Mouse (Mus musculus): ENCODE results near the gene Gnao1.

The Gnao1 gene

DNA sequence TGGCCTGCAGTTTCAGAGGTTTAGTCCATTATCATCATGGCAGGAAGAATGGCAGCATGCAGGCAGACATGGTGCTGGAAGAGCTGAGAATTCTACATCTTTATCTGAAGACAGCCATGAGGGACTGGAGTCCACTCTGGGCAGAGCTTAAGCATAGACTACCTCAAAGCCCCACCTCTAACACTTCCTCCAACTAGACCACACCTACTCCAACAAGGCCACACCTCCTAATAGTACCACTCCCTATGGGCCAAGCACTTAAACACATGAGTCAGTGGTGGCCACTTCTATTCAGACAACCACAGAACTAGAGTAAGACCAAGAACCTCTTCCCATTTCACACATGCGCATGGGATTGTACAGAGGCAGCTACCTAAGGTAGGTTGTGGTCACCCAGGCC, 136.6 kb downstream of the Gnao1 start:
- no peak for DNase-seq (ENCODE audit: low spot score)

DNA sequence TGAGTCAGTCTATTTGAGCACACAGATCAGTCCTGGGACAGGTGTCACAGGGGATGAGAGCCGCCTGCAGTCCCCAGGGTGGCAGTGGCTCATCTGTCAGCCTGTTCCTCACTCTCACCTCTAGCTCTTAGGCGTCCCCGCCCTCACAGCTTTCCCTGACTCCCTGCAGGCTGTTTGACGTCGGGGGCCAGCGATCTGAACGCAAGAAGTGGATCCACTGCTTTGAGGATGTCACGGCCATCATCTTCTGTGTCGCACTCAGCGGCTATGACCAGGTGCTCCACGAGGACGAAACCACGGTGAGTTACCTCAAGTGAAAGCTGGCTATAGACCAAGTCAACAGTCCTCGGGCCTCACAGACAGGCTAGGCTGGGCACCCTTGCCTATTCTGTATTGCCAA, 140.4 kb downstream of the Gnao1 start:
- no peak for DNase-seq (ENCODE audit: low spot score)

DNA sequence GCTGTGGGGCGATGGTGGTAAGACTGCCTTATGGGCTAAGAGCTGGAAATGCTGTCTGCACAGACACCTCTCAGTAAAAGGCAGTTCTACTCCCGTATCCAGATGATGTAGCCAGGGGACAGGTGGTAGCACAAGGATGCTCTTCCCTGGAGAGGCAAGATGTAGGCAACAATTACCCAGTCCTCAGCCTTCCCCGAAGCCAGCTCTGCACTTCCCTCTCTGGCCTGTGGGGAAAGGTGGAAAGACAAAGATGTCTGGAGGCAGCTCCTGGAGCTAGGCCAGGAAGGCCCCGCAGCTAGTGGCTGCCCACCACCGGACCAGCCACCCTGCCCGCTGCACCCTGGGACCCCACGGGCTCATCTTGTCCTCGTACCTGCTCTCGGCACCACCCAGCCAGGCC, 142.7 kb downstream of the Gnao1 start:
- DNase-seq (ENCODE audit: low spot score) = no peak

DNA sequence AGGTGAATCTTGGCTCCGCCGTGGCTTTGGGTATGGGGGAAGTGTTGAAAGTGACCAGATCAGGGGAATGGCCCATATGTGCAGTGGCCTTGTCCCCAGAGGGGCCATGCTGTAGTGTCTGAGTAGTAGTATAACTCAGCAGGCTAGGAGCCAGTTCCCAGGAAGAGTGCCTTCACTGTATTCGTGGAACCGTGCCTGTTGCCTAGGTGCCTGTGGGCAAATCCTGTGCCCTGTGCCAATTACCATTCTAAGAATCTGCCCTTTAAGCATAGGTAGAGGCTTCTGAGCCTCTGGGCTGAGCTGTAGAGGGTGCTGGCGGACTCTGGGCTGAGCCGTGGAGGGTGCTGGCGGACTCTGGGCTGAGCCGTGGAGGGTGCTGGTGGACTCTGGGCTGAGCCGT, 148.6 kb downstream of the Gnao1 start:
- no peak for DNase-seq (ENCODE audit: low spot score)

DNA sequence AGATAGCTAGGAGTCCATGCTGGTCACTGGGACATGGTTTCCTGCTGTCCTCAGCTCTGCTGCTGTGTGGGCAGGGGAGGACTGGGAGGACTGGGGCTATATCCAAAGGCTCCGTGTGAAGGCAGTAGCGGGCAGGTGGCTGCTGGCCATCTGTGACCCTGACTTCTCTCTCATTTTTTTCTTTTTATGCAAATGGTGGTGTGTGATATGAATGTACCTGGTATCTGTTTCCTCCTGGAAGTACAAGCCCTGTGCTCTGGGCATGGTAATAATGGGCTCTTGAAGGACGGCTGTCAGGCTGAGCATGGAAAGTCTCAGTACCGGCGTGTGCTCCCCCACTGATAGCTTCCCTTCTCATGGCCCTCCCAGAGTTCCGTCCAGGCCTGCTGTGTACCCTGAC, 151.1 kb downstream of the Gnao1 start:
- DNase-seq (ENCODE audit: low spot score) = no peak

DNA sequence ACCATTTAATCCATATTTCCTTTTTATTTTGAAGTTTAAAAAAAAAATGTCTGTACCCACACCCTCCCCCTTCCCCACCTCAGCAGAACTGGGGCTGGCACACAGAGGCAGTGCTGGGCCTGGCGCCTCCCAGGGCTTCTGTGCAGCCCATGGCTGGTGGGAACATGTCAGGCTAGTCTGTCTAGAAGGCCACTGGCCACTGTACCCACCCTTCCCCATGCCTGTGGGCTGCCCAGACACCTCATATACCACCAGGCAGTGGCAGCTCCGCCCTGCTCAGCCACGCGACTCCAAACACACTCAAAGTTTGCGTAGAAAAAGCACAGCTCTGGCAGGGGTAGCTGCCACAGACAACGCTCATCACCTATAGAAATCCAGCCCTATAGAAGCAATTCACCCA, 158.5 kb downstream of the Gnao1 start:
- no peak for DNase-seq (ENCODE audit: low spot score)

DNA sequence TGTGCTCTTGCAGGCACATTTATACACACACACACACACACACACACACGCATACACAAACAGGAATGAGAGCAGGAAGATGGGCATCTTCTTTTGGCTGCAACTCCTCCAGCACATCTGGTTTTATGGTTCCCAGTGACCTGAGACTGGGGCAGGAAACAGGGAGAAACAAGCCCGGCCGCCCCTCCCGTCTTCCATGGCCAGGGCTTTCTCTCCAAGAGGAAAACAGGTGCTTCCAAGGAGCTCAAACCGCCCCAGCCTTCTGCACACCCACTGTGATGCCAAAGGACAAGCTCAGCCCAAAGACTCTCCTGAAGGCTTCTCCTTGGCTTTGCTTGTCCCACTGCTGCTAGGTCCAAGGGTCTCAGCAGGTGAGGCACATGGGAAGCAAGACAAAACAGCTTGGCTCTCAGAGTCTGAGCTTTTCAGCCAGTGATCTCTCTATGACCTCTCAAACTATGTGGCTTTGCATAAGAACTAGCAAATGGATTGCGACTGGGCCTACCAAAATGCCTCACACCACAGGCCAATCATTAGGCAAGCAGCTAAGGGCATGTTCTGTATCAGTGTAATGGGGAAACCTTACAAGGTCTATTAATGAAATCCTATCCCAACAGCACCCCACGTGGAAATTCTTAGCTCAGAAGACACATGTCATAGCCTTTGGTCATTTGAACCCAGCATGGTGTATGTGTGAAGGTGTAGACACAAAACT, 160.0 kb downstream of the Gnao1 start:
- DNase-seq (ENCODE audit: low spot score) = no peak

DNA sequence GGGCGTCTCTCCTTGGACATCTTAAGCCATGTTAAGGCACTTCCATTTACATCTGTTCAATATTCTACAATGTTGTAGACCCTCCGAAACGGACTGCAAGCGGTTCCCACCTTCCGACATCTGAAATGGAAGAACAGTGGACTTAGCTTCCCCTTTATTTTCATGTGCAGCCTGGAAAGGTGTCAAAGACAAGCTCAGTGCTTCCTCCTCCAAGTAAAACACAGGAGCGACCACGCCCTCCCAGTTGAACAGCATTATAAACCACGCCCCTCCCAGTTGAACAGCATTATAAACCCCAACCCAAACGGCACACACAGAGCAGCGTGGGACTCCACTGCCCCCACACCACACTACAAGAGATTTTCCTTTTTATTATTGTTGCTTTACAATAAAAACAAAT, 161.7 kb downstream of the Gnao1 start:
- DNase-seq (ENCODE audit: low spot score) = no peak

DNA sequence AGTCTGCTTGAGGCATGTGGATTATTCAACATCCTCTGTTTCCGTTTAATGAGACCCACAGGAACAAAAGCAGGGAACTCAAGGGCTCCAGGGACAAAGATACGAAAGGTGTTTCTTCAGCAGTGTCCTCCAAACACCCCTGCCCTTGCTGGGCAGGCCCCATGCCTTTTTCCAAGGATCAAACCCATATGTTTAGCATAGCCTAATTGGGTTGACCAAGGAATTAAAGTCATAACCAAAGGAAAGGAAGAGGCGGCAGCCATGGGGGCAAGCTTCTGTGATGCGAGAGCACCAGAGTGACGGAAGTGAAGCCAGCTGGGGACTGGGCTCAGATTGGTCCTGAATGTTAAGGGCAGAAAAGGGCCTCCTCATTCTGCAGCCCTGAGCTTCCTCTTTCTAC, 162.4 kb downstream of the Gnao1 start:
- DNase-seq (ENCODE audit: low spot score) = no peak

DNA sequence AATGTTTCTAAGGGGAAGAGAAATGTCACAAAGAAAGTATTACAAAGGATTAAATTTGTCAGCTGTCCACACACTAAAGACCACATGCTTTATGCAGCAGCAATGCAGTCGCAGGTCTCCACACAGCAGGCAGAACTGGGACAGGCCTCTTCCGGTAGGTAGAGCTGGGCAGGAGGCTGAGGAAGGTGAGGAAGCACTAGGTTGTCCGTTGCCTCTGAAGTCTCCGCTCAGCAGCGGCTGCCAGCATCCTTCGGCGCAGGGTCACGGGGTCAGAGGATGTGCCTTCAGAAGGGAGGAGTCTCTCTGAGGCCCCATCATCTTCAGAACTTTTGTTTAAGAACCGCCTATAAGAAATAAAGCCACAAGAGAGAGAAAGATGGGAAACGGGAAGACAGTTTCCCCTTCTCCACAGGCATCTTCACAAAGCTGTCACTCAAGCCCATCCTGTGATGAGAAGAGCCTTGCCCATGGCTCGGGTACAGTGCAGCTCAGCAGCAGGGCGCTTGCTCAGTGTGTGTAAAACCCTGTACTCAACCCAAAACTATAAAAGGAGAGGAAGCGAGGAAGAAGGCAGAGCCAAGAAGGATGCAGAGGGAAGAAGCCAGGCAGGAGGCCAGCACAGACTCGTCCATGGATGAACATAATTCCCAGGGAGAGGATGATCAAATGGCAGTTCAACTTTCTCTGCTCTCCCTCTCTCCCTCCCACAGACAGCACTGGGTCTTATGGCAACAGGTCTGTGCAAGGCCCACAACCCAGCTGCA, 163.4 kb downstream of the Gnao1 start:
- no peak for DNase-seq (ENCODE audit: low spot score)

DNA sequence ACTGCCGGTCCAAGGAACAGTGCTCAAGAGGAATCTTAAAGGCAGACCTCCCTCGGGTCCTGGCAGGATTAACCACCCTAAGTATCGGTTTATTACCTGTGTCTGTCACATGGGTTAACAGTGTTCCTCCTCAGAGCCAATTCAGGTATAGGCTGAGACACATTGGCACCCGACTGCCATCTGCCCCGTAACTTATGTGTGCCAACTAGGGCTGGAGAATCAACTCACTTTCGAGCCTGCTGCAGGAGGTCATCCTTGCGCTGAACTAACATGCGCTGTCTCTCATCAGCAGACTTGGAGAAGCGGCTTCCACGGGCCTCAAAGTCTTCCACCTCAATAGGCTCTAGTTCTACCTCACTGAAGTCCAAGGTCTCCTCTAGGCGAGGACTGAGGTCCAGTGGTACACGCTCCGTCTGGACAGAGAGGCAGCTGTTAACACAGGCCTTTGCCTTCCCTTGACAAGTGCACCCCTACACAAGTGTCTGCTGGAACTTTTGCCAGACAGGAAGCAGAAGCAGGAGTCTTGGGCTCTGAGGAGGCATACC, 164.1 kb downstream of the Gnao1 start:
- no peak for DNase-seq (ENCODE audit: low spot score)

DNA sequence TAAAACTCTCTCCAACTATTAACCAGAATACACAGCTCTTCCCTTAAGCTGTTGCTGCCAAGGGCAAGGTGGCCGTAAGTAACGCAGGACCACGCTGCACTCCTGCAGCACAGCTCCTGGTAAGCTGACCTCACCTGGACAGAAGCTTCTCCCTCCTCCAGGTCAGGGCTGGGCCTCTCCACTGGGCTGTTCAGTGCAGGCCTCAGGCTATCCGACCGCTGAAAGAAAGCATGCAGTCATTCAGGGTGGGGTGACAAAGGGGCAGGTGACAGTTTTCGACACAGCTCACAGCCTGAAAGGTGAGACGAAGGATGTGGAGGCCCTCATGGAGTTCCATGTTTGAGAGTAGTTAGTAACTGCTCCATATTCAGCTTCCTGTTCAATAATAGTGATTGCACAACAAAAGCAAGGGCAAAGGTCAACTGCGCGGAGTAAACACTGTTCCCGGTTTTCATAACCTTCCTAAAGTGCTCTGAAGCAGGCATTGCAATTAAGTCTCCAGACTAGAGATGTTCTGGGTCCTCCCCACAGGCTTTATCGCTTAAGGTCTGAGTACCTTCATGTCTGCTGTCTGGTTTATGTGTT, 164.9 kb downstream of the Gnao1 start:
- no peak for DNase-seq (ENCODE audit: low spot score)

DNA sequence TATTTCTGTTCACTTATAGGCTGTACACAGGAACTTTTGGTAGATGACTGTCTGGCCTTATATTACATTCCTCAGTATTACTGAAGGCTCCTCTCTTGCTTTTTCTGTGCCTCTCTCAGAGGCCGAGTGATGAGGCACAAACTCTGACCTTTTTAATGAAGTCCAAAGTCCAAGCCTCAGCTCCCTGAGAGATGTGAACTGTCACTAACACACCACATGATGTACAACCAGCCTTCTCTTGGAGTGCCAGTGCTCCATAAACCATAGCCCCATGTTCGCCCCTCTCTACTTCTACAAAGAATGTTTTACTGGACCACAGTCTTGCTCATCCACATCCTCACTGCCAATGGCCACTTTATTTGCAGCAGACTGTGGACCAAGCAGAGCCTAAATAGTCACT, 165.6 kb downstream of the Gnao1 start:
- DNase-seq (ENCODE audit: low spot score) = no peak

DNA sequence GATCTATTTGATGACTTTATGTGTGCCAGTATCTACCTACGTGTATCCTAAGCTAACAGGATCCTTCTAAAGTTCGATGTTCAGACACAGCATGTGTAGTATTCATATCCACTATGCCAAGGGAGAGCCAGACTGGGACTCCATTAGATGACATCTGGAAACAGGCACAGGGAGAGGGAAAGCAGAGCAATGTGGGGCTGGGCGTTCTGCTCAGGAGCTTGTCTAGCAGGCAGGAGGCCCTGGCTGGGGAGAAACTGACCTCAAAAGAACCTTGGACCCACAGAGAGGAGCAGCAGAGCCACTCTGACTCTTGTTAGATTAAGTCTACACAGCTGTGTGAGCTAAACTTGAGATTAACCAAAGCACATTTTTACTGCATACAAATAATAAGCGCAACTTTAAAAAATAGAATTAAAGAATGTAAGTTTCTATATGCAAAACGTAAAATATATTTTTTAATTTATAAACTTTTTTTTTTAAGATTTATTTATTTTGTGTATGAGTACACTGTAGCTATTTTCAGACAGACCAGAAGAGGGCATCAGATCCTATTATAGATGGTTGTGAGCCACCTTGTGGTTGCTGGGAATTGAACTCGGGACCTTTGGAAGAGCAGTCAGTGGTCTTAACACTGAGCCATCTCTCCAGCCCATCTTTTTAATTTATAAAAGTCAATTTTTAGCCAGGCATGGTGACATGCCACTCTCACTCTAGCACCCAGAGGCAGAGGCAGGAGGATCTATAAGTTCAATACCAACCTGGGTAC, 166.9 kb downstream of the Gnao1 start:
- no peak for DNase-seq (ENCODE audit: low spot score)

DNA sequence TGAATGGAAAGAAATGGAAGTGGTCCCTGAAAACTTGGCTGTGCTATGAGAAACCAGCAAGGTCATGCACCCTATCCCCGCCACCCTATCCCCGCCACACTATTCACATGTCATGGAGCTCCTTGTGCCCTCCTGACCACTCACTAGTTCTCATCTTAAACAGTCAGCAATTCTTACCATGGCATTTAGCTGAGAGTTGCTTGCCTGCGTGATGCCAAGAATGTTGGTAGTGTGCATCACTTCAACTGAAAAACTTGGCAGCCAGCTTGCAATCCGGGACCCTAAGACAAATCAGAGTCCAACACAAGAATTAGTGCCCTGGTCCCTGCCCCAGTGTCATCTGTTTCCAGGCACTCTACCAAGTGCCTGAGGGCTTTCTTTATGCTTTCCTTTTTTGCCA, 170.4 kb downstream of the Gnao1 start:
- DNase-seq (ENCODE audit: low spot score) = no peak

DNA sequence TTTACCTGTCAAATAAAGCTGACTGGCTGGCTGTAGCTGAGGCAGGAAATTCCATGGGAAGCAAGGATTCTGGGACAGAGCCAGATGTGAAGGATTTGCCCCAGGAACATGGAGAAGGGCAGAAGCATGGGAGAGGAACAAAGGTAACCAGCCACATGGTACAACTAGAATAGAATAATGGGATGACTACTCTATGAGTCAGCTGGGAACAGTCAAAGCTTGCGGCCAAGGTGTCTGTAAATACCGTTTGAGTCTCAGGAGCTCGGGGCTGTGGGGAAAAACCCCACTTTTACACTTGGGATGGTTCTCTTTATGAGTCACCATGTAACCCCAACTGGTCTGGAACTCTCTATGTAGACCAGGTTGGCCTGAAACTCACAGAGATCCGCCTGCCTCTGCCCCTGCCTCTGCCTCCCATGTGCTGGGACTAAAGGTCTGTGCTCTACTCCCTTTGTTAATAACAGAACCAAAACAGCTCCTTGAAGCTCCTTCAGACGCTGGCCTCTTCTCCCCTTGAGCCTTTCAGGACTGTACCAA, 172.0 kb downstream of the Gnao1 start:
- no peak for DNase-seq (ENCODE audit: low spot score)

DNA sequence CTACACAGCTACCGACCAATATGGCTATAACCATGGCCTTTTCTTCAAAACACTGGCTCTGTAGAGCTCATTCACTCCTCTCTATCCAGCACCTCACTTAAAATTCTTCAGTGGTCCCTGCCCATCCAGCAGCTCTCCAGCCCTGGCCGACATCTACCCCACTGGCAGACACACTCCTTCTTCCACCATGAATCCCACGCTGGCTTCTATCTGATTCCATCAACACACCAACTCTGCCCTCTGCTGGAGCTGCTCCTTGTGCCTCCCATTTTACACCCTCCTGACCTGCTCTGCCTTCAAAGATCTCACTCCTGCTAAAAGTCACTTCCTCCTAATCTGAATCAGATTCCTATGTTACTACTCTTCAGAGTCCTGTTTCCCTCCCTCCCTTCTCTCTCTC, 174.1 kb downstream of the Gnao1 start:
- DNase-seq (ENCODE audit: low spot score) = no peak

DNA sequence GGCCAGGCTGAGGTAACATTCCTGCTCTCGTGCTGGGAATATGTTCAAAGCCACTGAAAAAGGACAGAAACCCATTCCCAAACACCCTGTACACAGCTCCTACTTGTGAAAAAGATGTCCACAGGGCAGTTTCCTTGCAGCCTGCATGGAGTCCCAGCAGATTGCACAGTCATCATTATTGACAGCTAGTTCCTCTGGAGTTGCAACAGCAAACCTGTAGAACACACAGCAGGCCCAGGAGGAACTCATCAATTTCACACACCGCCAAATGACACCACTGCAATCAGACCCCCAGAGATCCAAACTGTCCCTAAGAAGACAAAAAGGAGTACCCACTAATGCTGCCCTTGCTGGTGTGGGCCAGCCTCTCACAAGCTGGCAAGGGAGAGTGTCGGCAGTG, 175.0 kb downstream of the Gnao1 start:
- DNase-seq (ENCODE audit: low spot score) = no peak

DNA sequence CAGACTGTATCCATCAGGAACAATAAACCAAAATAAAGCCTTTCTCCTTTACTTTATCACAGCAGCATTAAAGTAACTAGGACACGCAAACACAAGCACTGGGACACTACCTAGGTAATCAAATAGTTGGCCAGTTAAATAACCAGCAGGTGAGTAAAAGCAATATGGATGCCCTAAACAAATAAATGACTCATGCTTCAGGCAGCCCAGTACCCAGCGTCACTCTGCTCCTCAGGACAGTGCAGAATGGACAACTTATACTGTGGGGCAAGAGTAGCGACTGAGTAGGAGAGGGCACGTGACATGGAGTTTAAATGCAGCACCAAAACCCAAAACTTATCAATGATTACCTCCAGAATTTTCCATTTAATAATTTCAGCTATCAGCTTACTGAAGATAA, 180.0 kb downstream of the Gnao1 start:
- DNase-seq (ENCODE audit: low spot score) = no peak

DNA sequence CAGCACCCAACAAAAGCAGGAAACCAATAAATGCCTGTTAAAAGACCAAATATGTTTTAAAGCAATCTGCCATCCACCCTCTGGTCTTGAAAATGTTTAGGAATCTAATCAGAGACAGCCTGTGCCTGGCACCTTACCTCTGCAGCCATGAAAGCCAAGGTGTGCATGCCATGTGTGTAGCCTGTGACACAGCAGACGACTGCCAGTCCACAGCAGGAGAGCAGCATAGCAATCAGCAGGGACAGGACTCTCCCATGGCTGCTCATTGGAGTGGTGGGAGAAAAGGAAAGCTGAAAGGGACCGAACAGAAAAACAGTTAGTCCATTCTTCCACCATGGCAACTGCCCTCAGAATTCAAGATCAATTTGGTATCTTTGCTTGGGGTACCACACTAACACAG, 189.2 kb downstream of the Gnao1 start:
- DNase-seq (ENCODE audit: low spot score) = no peak

DNA sequence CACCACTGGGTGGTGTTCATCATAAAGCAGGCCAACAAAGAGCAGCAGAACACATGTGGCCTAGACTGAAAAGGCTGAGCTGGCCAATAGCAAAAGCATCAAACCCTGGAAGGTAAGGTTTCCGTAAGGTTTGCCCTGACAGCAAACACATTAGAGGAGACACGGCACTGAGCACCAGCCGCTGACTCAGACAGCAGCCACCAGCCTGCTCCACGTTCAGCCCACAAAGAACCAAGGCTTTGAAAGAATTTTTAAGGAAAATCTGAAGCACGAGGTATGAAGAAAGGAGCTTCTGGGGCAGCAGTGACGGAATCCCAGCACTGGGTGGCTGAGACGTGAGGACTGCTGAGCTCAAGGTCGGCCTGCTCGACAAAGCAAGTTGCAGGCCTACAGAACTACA, 194.4 kb downstream of the Gnao1 start:
- no peak for DNase-seq (ENCODE audit: low spot score)

DNA sequence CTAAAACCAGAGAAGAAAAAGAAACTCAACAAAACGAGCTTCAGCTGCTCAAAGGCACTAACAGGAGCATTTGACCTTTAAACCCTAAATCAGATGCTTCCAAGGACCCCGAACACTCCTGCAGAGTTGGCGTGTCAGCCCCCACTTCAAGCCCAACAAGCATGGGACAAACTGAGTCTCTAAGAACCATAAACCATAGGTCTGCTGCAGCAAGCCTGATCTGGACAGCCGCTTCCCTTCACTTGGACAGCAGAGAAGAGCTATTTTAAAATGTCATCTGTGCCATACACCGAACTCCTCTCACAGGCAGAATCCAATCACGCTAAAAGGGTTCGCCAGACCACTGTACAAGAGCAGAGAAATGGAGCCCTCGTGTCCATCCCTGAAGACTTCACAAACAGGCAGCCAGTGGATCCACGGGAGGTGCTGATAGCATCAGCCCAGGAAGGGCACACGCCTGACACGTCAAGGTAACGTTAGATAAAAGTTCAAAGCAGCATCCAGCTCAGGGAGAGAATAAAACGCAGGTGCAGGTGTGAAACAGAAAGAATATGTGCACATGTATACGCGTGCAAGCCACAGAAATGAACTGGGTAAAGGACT, 199.6 kb downstream of the Gnao1 start:
- DNase-seq (ENCODE audit: low spot score) = no peak

Measured in urinary bladder, postnatal 25 days (tissue).